Mouse (Mus musculus) cerebellum, adult 2 months (tissue): ENCODE results near the gene Tmem217.

Experiments
- CTCF ChIP-seq: fragments of 200-500 bp; IDR thresholded peaks from 2 replicates; pipeline ENCODE4 v1.5.1; 2011; ENCODE audit warnings: low read depth, mild to moderate bottlenecking, control low read depth, low read length, moderate library complexity, borderline replicate concordance; ENCODE audit not compliant: insufficient read depth
- POLR2A ChIP-seq: fragments of 200-500 bp; IDR thresholded peaks from 2 replicates; pipeline ENCODE4 v1.6.1; 2011; ENCODE audit warnings: low read length, control low read depth, borderline replicate concordance; ENCODE audit not compliant: insufficient read depth

DNA sequence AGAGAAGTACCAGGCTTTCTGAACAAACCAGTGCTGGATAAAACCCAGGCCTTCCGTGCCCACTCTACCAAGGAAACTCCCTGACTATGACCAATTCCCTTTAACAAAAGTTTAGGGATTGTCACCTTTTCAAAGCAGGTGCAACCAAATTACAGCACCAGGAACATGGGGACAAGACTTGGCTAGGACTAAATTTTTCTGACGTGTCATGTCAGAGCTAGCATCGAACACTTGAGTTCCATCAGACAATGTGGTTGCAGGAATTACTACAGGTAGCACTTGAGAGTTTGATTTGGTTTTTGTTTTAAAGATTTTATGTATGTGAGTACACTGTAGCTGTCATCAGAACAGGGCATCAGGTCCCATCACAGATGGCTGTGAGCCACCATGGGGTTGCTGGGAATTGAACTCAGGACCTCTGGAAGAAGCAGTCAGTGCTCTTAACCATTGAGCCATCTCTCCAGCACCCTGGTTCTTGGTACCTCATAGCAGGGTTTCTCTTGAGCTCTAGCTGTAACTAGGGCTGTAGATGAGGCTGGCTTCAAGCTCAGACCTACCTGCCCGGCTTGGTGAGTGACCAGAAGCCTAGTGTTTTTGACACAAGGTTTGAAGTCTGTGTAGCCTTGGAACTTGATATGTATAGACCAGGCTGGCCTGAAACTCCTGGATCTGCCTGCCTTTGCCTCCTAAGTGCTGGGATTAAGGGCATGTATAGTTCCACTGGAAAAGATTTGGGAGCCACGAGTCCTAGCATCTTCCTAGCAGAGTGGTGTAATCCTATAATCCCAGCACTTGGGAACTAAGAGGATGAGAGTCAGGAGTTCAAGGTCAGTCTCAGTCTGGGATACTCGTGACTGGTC, 55.7 kb downstream of the Tmem217 start:
- TF ChIP-seq CTCF: no peak
- TF ChIP-seq POLR2A: no peak
